Mouse (Mus musculus) kidney, postnatal 14 days (tissue): ENCODE measurements around the gene Klk13.

Experiments used
- DNase-seq: peaks from one replicate; pipeline ENCODE4 v3.0.0; 2022; ENCODE audit warnings: mixed read lengths

Klk13 gene

GRCm38 (mm10) chr7:43772901-43773300, 60.5 kb downstream of the Klk13 start:
- DNase-seq = no peak

GRCm38 (mm10) chr7:43774364-43774763, 62.0 kb downstream of the Klk13 start, which contains the start of gene Klk11:
Klk11 (plus strand) TSS chr7:43774604.
- no peak for DNase-seq

GRCm38 (mm10) chr7:43774802-43775201, 62.4 kb downstream of the Klk13 start:
- DNase-seq = no peak

GRCm38 (mm10) chr7:43775311-43776057, 63.1 kb downstream of the Klk13 start:
- no peak for DNase-seq

- no peak for DNase-seq
Observed at GRCm38 (mm10) chr7:43776506-43776905, 64.1 kb downstream of the Klk13 start.
